Mouse (Mus musculus) urinary bladder, postnatal 14 days (tissue): ENCODE data around the gene Tmed6.
"Not testable (repeated sequence)": the region's sequence is repeated elsewhere in the genome, so short reads cannot be mapped to it uniquely, and the experiment has no call there.

Experiments
- DNase-seq: peaks from one replicate; pipeline ENCODE4 v3.0.0; 2021; ENCODE audit warnings: low spot score

Gene Tmed6

GRCm38 (mm10) chr8:107065511-107066496, at the start of gene Tmed6:
Gene Tmed6 (minus strand): TSS chr8:107065644.
- peak; percentile 40 for DNase-seq

GRCm38 (mm10) chr8:107115008-107115320, 49.5 kb upstream of the Tmed6 start:
- no peak for DNase-seq

GRCm38 (mm10) chr8:107114150-107115007, 48.9 kb upstream of the Tmed6 start:
- DNase-seq: no peak

GRCm38 (mm10) chr8:107113209-107113608, 47.8 kb upstream of the Tmed6 start:
- no peak for DNase-seq

DNA sequence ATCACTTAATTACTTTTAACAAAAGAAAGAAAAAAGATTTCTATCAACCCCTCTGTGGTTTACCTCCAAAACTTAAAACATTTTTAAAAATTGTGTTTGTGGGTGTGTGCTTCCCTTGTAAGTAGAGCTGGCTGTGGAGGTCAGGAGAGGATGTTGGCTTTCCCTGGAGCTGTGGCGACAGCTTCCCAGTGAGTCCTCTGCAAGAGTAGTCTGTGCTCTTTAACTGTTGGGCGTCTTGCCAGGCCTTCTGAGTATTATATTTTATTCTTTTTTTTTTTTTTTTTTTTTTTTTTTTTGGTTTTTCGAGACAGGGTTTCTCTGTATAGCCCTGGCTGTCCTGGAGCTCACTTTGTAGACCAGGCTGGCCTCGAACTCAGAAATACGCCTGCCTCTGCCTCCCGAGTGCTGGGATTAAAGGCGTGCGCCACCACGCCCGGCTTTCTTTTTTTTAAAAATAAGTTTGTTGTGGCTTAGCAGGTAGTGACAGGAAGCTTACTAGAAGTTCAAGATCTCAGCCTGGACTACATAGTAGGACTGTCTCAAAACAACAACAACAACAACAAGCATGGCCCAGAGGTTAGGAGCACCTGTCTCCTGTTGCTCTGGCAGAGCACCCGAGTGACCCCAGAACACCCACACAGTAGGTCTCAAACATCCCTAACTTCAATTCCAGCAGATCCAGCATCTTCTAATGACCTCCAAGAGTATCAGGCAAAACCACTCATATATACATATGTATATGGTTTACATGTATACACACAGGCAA, 46.1 kb upstream of the Tmed6 start:
- peak; percentile 51 for DNase-seq

GRCm38 (mm10) chr8:107110629-107111330, 45.3 kb upstream of the Tmed6 start:
- no peak for DNase-seq

DNA sequence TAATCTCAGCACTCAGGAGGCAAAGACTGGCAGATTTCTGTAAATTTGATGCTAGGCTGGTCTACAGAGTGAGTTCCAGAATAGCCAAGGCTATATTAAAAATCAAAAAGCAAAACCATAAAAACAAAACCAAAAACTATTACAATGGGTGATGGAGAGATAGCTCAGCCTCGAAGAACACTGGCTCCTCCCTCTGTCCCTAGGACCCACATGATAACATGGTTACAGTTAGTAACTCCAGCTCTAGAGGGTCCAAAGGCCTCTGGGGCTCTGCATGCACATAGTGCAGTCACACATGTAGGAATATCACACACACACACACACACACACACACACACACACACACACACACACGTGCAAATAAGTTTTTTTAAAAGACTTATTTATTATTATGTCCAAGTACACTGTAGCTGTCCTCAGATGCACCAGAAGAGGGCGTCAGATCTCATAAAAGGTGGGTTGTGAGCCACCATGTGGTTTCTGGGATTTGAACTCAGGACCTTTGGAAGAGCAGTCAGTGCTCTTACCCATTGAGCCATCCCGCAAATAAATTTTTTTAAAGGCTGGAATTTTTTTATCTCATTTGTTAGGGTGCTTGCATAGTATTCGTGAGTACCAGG, 44.5 kb upstream of the Tmed6 start:
- DNase-seq: no peak

DNA sequence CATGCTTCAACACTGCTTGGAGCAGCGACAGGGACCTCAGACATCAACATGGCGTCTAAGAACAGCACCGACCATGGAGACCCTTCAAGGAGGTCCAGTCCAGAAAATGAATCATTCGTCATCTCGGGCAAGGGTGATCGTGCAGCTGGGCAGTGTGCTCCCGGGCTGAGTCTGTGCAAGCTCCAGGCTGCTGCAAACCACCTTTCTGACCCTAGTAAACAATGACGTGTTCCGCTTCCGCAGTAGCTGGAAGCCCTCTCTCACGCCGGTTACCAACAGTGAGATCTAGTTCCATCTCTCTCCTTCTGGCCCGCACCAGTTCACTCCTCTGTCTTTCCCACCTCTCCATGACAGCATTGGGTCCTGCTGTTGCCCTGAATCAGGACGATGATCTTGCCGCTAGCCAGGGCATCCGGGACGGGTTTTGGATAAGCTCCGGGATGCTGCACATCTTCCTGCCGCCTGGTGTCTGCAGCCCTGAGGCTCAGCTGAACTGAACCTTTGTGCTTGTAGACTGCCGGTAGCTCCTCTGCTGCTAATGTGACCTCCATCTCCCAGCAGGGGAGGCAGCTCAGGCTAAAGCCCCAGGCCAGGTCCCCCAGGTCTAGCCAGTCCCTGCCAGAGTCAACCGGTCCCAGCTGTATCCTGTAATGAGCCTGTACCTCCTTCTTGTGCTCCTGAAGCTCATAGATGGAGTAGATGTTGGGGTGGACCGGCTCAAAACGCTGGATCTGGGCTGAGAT, 43.7 kb upstream of the Tmed6 start:
- no peak for DNase-seq

DNA sequence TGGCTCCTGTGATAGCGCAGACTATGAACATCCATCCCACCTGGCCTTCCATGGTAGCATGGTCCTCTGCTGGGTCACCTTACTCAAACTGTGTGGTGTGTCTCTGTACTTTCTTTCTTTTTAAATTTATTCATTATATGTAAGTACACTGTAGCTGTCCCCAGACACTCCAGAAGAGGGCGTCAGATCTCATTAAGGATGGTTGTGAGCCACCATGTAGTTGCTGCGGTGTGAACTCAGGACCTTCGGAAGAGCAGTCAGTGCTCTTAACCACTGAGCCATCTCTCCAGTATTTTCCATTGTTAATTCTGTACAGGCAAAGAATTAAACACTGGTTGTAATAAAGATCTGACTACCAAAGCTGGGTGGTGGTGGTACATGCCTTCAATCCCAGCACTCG, 42.6 kb upstream of the Tmed6 start:
- not testable (repeated sequence) for DNase-seq

DNA sequence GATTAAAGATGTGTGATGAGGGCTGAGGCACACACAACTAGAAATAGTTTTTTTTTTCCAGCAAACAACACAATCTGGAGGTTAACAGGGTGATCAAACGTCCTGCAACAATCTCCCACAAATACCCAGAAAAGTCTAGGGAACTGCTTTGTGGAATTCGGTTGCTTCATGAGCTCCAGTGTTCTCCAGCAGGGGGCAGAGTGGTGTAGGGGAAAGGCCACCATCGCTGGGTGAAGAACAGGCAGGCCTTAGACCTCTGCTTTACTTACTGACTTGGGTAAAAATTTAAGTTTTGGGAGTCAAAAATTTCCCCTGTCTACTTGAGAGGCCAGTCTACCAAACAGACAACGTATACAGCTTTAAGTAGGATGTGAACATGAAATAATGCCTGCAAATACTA, 39.1 kb upstream of the Tmed6 start:
- peak; percentile 85 for DNase-seq

DNA sequence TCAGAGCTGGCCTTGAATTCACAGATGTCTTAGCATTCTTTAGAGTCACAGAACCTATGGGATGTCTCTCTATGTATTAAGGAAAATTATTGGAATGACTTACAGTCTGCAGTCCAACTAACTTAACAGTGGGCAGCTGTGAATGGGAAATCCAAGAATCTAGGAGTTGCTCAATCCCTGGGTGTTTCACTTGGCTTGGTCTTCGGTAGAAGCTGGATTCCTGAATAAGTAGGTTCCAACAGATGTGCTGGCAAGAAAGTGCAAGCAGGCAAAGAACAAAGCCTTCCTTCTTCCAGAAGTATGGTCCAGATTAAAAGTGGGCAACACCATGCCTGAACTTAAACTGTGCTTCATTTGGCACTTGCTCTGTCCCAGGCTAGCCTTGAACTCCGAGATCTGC, 35.2 kb upstream of the Tmed6 start:
- no peak for DNase-seq

DNA sequence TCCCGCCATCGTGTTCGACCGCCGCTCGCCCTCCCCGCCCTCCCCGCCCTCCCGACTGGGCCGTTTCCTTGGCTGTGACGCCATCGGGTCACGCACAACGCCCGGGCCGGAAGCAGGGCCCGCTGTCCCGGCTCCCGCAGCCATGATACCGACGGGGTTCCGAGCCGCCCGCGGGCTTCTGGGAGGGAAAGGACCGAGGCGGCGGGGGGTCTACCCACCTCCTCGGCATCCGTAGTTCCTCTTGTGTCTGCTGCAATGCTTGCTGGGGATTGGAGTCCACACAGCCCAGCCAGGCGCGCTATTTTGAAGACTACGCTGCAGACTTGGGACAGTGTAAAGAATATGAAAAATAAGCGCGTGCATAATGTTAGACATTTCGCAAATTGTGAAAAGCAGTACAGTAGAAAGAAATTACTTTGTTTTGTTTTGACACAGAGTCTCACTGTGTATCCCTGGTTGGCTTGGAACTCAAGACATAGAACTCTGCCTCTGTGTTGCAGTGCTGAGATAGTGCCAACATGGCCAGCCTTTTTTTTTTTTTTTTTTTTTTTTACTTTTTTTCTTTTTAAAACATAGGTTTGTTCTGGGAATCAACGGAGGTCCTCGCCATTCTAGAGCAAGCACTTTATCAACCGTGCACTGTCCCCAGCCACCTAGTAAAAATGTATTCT, 31.1 kb upstream of the Tmed6 start, which contains the start of gene Terf2:
Terf2 (minus strand) TSS at position 182 of the 671 bp plus-strand sequence.
- peak; percentile 93 for DNase-seq

- no peak for DNase-seq
These were observed 30.4 kb upstream of the Tmed6 start for GRCm38 (mm10) chr8:107095717-107096365.

DNA sequence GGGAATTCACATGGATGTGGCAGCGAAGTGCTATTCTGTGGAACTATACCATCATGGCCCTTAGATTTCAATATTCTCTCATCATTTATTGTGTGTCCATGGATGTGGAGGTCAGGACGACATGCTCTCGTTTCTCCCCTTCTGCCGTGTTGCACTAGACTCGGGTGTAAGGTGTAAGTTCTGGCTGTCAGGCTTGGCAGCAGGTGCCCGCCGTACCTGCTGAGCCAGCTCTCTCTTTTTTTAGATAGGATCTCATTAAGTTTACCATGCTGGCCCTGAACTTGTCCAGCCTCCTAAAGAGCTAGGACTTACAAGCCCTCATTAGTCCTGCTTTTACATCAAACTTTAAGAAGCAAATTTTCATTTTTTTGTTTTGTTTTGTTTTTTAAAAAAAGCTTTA, 25.1 kb upstream of the Tmed6 start:
- DNase-seq: no peak

DNA sequence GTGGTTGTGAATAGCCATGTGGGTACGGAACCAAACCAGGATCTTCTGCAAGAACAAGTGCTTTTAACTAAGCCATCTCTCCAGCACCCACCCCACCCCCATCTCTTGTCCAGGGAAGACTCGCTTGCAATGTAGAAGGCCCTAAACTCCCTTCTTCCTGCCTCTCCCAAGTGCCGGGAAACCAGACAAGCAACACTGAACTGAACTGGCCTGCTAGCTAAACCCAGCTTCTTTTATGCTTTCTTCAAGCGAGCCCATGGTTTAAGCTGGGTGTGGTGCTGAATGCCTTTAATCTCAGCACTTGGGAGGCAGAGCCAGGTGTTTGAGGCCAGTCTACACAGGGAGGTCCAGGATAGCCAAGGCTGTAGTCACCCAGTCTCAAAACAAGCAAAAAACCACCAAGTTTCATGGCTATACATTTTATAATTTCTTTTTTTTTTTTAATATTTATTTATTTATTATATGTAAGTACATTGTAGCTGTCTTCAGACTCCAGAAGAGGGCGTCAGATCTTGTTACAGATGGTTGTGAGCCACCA, 23.2 kb upstream of the Tmed6 start:
- no peak for DNase-seq

GRCm38 (mm10) chr8:107086018-107086417, 20.6 kb upstream of the Tmed6 start:
- no peak for DNase-seq

DNA sequence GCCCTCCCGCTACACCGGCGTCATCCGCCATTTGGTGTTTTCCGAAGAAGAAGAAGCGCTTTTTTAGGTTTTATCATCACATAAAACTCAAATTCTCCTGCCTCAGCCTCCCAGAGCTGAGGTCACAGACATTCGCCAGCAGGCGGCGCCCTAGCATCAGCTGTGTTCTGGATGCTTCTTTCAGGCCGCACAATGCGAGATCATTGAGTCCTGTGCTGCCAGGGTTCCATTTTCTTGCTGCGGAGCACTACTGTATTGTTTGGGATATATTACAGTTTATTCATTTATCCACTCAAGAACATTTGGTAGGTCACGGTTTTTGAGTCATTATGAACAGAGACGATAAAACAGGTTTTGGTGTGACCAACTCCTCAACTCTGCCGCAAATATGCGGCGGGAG, 19.9 kb upstream of the Tmed6 start:
- no peak for DNase-seq

- DNase-seq: no peak
These were observed 10.9 kb upstream of the Tmed6 start for GRCm38 (mm10) chr8:107076239-107076888.
